ENCODE assay signal across 16 mouse cellular contexts in the genomic region with DNA sequence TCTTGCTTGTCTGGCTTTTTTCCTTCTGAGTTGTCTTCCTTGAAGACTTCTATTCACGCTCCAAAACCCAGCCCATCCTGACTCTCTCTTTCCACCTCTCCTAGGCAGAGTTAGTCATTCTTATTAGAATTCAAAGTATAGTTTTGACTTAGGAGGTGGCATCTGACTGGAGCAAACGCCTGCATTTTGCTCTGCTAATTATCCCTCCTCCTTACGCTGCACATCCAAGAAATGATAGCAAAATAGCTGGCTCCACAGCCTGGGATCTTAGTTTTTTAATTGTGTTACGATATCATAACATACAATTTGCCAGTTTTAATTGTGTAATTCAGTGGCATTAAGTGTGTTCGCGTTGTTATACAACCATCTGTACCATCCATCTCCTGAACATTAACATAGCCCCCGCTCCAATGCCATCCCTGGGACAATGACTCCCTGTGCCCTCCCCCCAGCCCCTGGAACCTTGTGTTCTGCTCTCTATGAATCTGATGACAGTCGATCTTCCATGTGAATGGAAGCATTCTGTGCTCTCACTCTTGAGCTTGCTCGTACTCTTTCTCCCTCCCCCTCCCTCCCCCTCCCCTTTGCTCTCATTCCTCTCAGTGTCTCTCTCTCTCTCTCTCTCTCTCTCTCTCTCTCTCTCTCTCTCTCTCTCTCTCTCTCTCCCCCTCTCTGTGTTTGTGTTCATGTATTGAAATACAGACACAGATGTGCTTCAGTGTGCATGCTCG.
"Had no signal": no experiment of that assay in that cellular context is flagged by ENCODE, and none has a peak within 500 bp of the region (broad histone marks: within the 10 kb centered on the region; RNA-seq: fewer than 3 reads in every experiment).

No protein-coding gene starts in this region.

- H3K27me3 ChIP-seq: midbrain, embryonic 12.5 days had no signal

- H3K36me3 ChIP-seq: limb, embryonic 15.5 days; liver, embryonic 12.5 days; midbrain, embryonic 12.5 days had no signal

- H3K27ac ChIP-seq: kidney, postnatal 0 days; limb, embryonic 15.5 days; liver, embryonic 12.5 days; macrophage; midbrain, embryonic 12.5 days had no signal

- H3K9me3 ChIP-seq: limb, embryonic 15.5 days; liver, embryonic 12.5 days; megakaryocyte, embryonic 14.5 days; midbrain, embryonic 12.5 days had no signal

- H3K9ac ChIP-seq: limb, embryonic 15.5 days; liver, embryonic 12.5 days; lung, embryonic 14.5 days; midbrain, embryonic 12.5 days had no signal

- H3K4me3 ChIP-seq: limb, embryonic 15.5 days; liver, embryonic 12.5 days; megakaryocyte, embryonic 14.5 days; midbrain, embryonic 12.5 days had no signal

- H3K4me2 ChIP-seq: limb, embryonic 15.5 days; liver, embryonic 12.5 days; lung, embryonic 14.5 days; midbrain, embryonic 12.5 days had no signal

- H3K4me1 ChIP-seq: limb, embryonic 15.5 days had no signal

- ATAC-seq: liver, embryonic 12.5 days had no signal

- DNase-seq: kidney, adult 11 months; kidney, adult 9 months; kidney, postnatal 36 days; layer of hippocampus, adult 9-11 months; layer of hippocampus, postnatal 36 days; lung, embryonic 14.5 days; lung, postnatal 10 days; right cerebral cortex, adult 18-20 months; right cerebral cortex, postnatal 25 days; thymus, postnatal 4 days had no signal
